Mouse (Mus musculus): ENCODE results near the gene Gstt1.
"Not testable (repeated sequence)": the region's sequence is repeated elsewhere in the genome, so short reads cannot be mapped to it uniquely, and the experiment has no call there.

Gstt1 gene

DNA sequence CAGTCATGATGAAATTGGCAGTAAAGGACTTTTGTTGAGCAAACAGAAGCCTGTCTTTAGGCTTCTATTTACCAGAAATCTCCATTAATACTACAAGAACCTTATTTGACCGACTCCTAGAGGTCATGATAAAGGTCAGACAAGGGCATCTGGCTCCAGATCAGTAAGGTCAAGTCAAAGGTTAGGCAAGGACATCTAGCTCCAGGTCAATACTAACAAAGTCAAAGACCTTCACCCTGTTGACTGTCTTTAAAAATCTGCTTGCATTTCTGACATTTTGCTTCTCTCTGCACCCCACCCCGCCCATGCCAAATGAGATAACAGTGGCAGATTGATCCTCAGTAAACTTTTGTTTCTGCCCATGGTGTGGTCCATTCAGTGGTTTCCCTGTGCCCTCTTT is 5.8 kb upstream of the Gstt1 start:
- in situ Hi-C loops (cut with MboI): no loop called here

DNA sequence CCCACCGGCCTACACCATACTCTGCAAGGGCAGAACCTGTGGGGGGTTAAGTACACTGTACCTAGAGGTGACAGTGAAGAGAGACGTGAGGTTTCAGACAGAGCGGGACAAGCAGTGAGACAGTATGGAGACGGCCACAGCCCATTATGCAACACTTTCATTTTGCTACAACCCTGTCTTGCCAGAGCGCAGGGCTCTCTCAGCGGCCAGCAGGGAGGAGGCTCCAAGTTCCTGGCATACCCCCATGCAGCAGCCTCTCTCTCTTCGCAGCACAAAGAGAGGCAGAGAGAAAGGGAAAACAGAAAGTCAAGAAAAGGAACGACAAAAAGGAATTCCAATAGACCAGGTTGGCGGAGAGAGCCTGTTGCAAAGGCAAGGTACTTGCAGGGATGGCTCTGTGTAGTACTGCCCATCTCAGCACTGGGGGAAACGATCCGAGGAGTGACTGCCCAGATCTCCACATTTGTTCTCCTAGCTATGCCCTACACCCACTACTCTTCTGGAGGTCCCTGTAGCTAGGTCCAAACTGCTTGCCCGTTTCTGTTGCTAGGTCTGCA is 687 bp downstream of the Gstt1 start:
- in situ Hi-C loops (cut with MboI): no loop called here

- in situ Hi-C loops (cut with MboI): no loop called here
Observed at GRCm38 (mm10) chr10:75796731-75797516, 1.5 kb downstream of the Gstt1 start.

DNA sequence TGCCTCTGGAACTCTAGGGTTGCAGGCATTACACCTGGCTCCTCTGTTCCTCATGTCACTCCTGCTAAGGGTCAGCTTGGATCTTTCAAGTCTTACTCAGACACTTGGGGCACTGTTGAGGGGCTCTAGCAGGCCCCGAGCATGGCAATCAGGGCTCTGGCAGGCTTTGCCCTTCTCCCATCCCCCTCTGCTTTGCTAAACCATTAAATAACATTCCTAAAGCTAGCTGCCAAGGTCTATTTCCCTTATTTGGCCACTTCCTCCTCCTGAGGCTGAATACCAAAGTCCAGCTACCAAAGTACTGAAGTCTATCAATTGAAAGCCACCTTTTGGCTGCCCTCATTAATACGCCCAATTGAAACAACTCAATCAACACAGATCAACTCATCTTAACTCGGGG is 3.5 kb downstream of the Gstt1 start:
- in situ Hi-C loops (cut with MboI): no loop called here

- in situ Hi-C loops (cut with MboI): no loop called here
Observed at GRCm38 (mm10) chr10:75790773-75791172, 7.6 kb downstream of the Gstt1 start.

- in situ Hi-C loops (cut with MboI): no loop called here
Observed at GRCm38 (mm10) chr10:75789841-75790240, 8.5 kb downstream of the Gstt1 start.

DNA sequence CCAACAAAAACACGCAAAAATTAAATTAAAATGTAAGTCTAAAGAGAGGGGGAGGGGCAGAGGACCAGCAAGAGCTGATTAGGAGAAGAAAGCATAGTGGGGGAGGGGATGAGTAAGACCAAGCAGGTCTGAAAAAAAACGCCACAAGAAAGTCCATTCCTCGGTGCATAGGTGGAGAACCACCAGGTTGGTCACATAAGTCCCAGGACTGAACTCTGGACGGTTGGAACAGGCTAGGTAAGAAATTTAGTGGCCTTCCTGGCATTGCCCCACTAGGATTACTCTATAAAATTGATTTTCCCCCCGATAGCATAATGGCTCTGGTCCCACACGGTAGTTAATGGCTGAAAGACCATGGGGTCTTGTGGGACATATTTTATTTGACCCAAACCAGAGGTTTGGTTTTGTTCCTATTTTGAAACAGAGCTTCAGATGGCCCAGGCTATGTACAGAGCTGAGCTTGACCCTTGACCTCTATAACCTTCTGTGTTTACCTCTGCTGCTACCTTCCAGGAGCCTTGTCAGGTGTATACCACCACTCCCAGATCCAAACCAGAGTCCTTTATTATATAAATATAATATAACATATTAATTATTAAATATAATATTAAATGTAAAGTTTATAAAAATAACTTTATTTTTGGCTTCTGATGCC is 9.2 kb downstream of the Gstt1 start:
- in situ Hi-C loops (cut with MboI): no loop called here

- in situ Hi-C loops (cut with MboI): no loop called here
Observed at GRCm38 (mm10) chr10:75788277-75788676, 10.1 kb downstream of the Gstt1 start.

- in situ Hi-C loops (cut with MboI): no loop called here
Observed at GRCm38 (mm10) chr10:75785442-75785841, 12.9 kb downstream of the Gstt1 start.

- in situ Hi-C loops (cut with MboI): no loop called here
Observed at GRCm38 (mm10) chr10:75780769-75781578, 17.4 kb downstream of the Gstt1 start, which contains the start of the genes Gm20441 and Gstt3. Gm20441 (minus strand) TSS chr10:75780954. Gstt3 (minus strand) TSS chr10:75781414.

- in situ Hi-C loops (cut with MboI): no loop called here
Observed at GRCm38 (mm10) chr10:75779206-75780174, 18.9 kb downstream of the Gstt1 start.

- in situ Hi-C loops (cut with MboI): no loop called here
Observed at GRCm38 (mm10) chr10:75777885-75778284, 20.5 kb downstream of the Gstt1 start.

DNA sequence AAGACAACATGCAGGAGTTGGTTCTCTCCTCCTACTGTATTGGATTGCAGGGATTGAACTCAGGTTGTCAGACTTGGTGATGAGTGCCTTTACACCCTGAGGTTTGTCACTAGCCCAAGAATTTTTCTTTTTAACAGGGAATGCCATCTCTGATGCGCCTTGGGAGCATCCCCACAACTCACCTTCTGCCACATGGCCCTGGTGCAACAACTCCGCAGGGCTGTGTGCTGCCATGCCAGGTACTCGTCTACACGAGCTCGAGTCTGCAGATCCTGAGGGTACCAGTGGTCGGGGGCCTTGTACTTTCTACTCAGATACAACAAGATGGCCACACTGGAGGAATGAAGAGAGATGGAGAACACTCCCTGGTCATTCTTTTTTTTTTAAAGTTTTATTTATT is 21.8 kb downstream of the Gstt1 start:
- in situ Hi-C loops (cut with MboI): no loop called here

DNA sequence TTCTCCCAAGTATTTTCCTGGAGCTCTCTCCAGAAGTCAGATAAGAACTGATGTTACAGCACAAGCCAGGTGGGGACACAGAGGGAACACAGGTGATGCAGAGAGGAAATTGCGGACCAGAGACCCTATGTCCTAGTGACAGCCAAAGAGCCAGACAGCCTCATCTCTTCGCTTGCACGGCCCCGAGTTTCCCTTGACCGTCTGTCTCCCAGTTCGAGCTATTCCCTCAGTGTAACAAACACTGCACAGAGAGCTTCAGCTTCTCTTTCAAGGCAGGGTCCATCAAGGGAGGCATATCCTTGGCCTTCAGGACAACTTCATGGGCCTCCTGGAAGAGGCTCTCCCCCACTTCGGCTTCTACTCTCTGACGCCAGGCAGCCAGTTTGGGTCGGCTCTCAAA is 23.8 kb downstream of the Gstt1 start:
- in situ Hi-C loops (cut with MboI): no loop called here

DNA sequence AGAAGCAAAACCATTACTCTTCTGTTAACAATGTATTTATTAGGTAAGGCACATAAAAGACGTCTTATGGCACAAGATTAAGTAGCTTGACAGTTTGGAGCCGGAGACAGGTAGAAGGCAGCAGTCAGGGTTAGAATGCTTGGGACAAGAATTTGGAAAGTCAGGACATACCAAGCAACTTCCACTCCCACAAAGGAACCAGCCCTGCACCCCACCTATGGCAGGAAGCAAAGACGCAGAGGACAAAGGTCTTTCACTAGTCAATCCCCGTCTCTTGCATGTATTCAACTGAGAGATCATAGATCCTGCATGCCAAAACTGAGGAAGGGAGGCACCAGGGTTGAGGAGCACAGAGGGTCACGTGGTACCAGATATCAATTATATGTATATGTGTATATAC is 24.3 kb downstream of the Gstt1 start:
- in situ Hi-C loops (cut with MboI): no loop called here

GRCm38 (mm10) chr10:75772795-75773664 is 25.4 kb downstream of the Gstt1 start, which contains the start of gene Ddt:
Ddt (minus strand) TSS chr10:75773414.
- in situ Hi-C loops (cut with MboI): no loop called here

DNA sequence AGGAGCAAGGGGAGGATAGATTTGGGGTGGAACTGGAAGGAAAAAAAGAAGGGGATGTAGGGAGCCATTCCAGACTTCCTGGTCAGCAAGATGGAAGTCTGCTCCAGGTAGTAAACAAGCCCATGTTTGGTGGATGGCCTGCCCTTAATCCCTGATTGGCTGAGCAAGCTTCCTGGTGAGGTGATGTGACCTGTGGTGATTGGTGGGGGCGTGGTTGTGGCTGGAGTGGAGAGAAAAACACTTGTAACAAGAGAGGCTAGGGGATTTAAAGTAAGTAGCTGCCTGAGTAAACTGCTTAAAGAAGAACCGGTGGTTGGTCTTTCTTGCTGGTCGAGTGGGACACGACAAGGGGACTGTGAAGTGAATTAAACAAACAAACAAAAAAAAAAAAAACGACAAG is 30.6 kb downstream of the Gstt1 start:
- in situ Hi-C loops (cut with MboI): not testable (repeated sequence)

GRCm38 (mm10) chr10:75766856-75767255 is 31.5 kb downstream of the Gstt1 start:
- in situ Hi-C loops (cut with MboI): no loop called here

- in situ Hi-C loops (cut with MboI): no loop called here
Observed at GRCm38 (mm10) chr10:75764519-75765473, 33.6 kb downstream of the Gstt1 start.
